Mouse (Mus musculus): ENCODE data around the gene Glb1l.

GRCm38 (mm10) chr1:75168093-75168471, 42.5 kb downstream of the Glb1l start:
- TF ChIP-seq CTCF (IDR thresholded peaks at IDR 0.05; ENCODE audit: low read depth, low read length) = no peak
- TF ChIP-seq GATA1 (IDR thresholded peaks at IDR 0.05; ENCODE audit: borderline replicate concordance, low read length) = no peak

Data from G1E (cell line).